Mouse (Mus musculus) mesoderm, embryonic 11.5 days (tissue): ENCODE results near the gene Mymk.
A peak's percentile ranks its signal among the peaks of the same experiment; 100 is the strongest.

Source experiments
- DNase-seq: peaks from one replicate; pipeline ENCODE4 v3.0.0-alpha.2; 2012; ENCODE audit warnings: low read depth, low spot score

Gene Mymk

GRCm38 (mm10) chr2:27071978-27072377, at the start of gene Mymk:
Gene Mymk (minus strand): TSS chr2:27072179.
- DNase-seq, result no peak

- DNase-seq, result no peak
Measured at GRCm38 (mm10) chr2:27120241-27120641, 48.3 kb upstream of the Mymk start.

GRCm38 (mm10) chr2:27119766-27120165, 47.8 kb upstream of the Mymk start:
- no peak for DNase-seq

GRCm38 (mm10) chr2:27118452-27118851, 46.5 kb upstream of the Mymk start:
- DNase-seq, result no peak

GRCm38 (mm10) chr2:27114169-27114568, 42.2 kb upstream of the Mymk start:
- no peak for DNase-seq

GRCm38 (mm10) chr2:27112585-27112984, 40.6 kb upstream of the Mymk start:
- no peak for DNase-seq

- DNase-seq, result no peak
Measured at GRCm38 (mm10) chr2:27109052-27109451, 37.1 kb upstream of the Mymk start.

GRCm38 (mm10) chr2:27108144-27108543, 36.2 kb upstream of the Mymk start:
- DNase-seq, result no peak

GRCm38 (mm10) chr2:27106816-27107215, 34.8 kb upstream of the Mymk start:
- DNase-seq, result peak; percentile 56

GRCm38 (mm10) chr2:27103554-27103953, 31.6 kb upstream of the Mymk start:
- no peak for DNase-seq

GRCm38 (mm10) chr2:27097776-27098175, 25.8 kb upstream of the Mymk start:
- peak; percentile 66 for DNase-seq

- DNase-seq, result no peak
Measured at GRCm38 (mm10) chr2:27097241-27097656, 25.3 kb upstream of the Mymk start.

- DNase-seq, result no peak
Measured at GRCm38 (mm10) chr2:27096341-27096981, 24.5 kb upstream of the Mymk start.

- DNase-seq, result no peak
Measured at GRCm38 (mm10) chr2:27095178-27095577, 23.2 kb upstream of the Mymk start.

- no peak for DNase-seq
Measured at GRCm38 (mm10) chr2:27089238-27089637, 17.3 kb upstream of the Mymk start.

GRCm38 (mm10) chr2:27088700-27089099, 16.7 kb upstream of the Mymk start:
- DNase-seq, result no peak

- DNase-seq, result no peak
Measured at GRCm38 (mm10) chr2:27088071-27088644, 16.2 kb upstream of the Mymk start.

GRCm38 (mm10) chr2:27087581-27087980, 15.6 kb upstream of the Mymk start:
- DNase-seq, result no peak

GRCm38 (mm10) chr2:27086483-27087010, 14.6 kb upstream of the Mymk start:
- DNase-seq, result no peak

- DNase-seq, result no peak
Measured at GRCm38 (mm10) chr2:27085801-27086200, 13.8 kb upstream of the Mymk start.

GRCm38 (mm10) chr2:27084963-27085362, 13.0 kb upstream of the Mymk start:
- DNase-seq, result no peak

GRCm38 (mm10) chr2:27083761-27084475, 11.9 kb upstream of the Mymk start:
- DNase-seq, result no peak

- peak; percentile 77 for DNase-seq
Measured at GRCm38 (mm10) chr2:27079649-27080048, 7.7 kb upstream of the Mymk start.
